Mouse (Mus musculus) ovary, adult 10 weeks (tissue): ENCODE results near the gene Olfr340. TPM values are rescaled to one million over a fixed set of nuclear protein-coding genes. Genes with fewer than 3 reads are reported as not detected.

ENCODE experiments used
- polyA plus RNA-seq: library from polyadenylated mRNA; stranded (reverse); fragments of 350-450 nt; fragmentation: Illumina TruSeq; extraction: RNeasy Lipid Tissue Mini Kit (QIAGEN cat#74804); gene quantifications from one replicate; pipeline ENCODE4 v1.2.3, GENCODE M21; 2014

The Olfr340 gene
- polyA plus RNA-seq, result not detected

DNA sequence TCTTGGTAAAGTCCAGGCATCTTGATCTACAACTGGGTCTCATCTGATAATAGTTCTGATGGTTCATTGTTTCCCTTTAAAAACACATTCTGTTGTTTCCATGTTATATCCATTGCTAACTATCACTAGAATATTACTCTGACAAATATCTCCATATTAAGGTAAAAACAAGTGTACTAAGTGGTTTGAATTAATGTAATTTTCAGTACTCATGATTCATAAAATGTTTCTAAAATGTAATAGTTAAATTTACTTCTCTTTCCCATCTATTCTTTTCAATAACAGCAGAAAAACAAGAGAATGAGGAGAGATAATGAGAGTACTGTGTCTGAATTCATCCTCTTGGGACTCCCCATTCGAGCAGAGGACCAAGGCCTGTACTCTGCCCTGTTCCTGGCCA lies at the start of gene Olfr340:
TSS of gene Olfr340 (plus strand) at position 301 of the 400 bp plus-strand sequence.

DNA sequence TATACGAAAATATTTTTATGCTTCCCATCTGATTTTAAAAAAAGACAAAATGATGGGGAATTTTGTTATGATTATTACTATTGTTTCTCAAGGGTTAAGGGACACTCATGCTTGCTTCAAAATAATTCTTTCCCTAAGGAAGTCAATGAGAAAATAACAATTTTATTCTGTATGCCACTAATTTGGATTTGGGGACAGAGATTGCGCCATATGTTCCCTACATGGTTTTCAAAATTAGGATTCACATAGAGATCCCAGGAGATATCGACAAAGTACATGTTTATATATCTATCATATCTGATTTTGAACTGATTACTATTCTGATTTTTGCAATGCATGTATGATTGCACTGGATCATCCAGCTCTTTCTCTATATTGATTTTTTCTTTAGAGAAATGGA lies 33.7 kb upstream of the Olfr340 start, which contains the start of gene Olfr339:
TSS of gene Olfr339 (plus strand) at position 301 of the 400 bp plus-strand sequence.

DNA sequence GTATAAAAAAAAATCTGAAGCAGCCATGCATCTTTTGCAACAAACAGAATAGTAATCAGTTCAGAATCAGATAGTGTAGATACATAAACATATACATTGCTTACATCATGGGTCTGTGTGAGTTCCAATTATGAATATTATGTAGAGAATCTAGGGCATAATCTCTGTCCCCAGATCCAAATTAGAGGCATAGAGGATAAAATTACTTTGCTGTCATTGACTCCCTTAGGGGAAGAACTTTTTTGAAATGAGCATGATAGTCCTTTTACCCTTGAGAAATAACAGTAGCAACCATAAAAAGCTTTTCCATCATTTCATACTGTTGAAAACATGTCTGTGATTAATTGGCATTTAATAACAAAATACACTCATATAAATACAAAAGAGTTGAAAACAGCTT lies 30.0 kb downstream of the Olfr340 start, which contains the start of gene Olfr341:
TSS of gene Olfr341 (minus strand) at position 101 of the 400 bp plus-strand sequence.

Other genes starting within 250 kb of the Olfr340 start
- gene Ptgs1, start 222.2 kb upstream of the Olfr340 start, polyA plus RNA-seq, result 6.4 TPM
- gene Olfr338, start 79.1 kb upstream of the Olfr340 start, polyA plus RNA-seq, result not detected
- gene Olfr339, start 33.6 kb upstream of the Olfr340 start, polyA plus RNA-seq, result not detected
- not detected for gene Olfr341, start 29.9 kb downstream of the Olfr340 start, polyA plus RNA-seq
- not detected for gene Olfr342, start 72.4 kb downstream of the Olfr340 start, polyA plus RNA-seq
- not detected for gene Olfr344, start 114.1 kb downstream of the Olfr340 start, polyA plus RNA-seq
- gene Olfr345, start 187.5 kb downstream of the Olfr340 start, polyA plus RNA-seq, result not detected
- gene Olfr346, start 233.2 kb downstream of the Olfr340 start, polyA plus RNA-seq, result not detected